14 mouse cellular contexts compared by ENCODE assay signal in genomic region chr4:3059511-3060054, GRCm38 (mm10).
DNase-seq lines count a peak whose midpoint lies in the region; ATAC-seq lines count a peak whose summit lies in the region.
"Had no signal": no experiment of that assay in that cellular context is flagged by ENCODE, and none has a peak within 500 bp of the region (broad histone marks: within the 10 kb centered on the region; RNA-seq: fewer than 3 reads in every experiment).

No protein-coding gene starts in this region.

- no peak; the same call in 1 of the 2 replicates for ATAC-seq in heart, embryonic 11.5 days (replicated peaks; ENCODE audit: insufficient number of reproducible peaks, low FRiP score, low TSS enrichment)
- ATAC-seq in lung, embryonic 16.5 days (ENCODE audit: low read depth) = peak; percentile 11; the same call in 1 of the 2 replicates
- ATAC-seq in kidney, embryonic 15.5 days (replicated peaks; ENCODE audit: low FRiP score) = no peak
- ATAC-seq: forebrain, embryonic 14.5 days; intestine, embryonic 16.5 days had no signal

- peak; percentile 0 for DNase-seq in heart, adult 18-20 months
- DNase-seq in lung, postnatal 14 days = no peak
- DNase-seq in urinary bladder, postnatal 25 days (ENCODE audit: low spot score) = peak; percentile 1
- no peak for DNase-seq in urinary bladder, postnatal 36 days (ENCODE audit: low spot score in 2 of 2)
- DNase-seq: kidney, postnatal 10 days; layer of hippocampus, adult 9-11 months; liver, embryonic 13.5 days had no signal

- no peak overlapping the region for H3K9ac ChIP-seq in heart, embryonic 11.5 days (ENCODE audit: low read depth, low read length)
- H3K9ac ChIP-seq in lung, embryonic 16.5 days (ENCODE audit: low read length) = no peak overlapping the region
- no peak overlapping the region for H3K9ac ChIP-seq in kidney, embryonic 15.5 days
- H3K9ac ChIP-seq: hindbrain, embryonic 12.5 days; liver, embryonic 13.5 days had no signal

- H3K27ac ChIP-seq in heart, embryonic 11.5 days (ENCODE audit: low read depth, low read length) = no peak overlapping the region
- no peak overlapping the region for H3K27ac ChIP-seq in lung, embryonic 16.5 days (ENCODE audit: low read length)
- H3K27ac ChIP-seq in kidney, embryonic 15.5 days = no peak overlapping the region
- H3K27ac ChIP-seq: hindbrain, embryonic 12.5 days; liver, embryonic 13.5 days had no signal

- no peaks in the 10 kb centered on the region for H3K4me1 ChIP-seq in heart, embryonic 11.5 days (ENCODE audit: control insufficient read depth, insufficient read depth, low read length)
- H3K4me1 ChIP-seq in lung, embryonic 16.5 days (replicated peaks; ENCODE audit: control insufficient read depth, insufficient read depth, low read length) = no peaks in the 10 kb centered on the region
- no peaks in the 10 kb centered on the region for H3K4me1 ChIP-seq in kidney, embryonic 15.5 days
- H3K4me1 ChIP-seq: hindbrain, embryonic 12.5 days; liver, embryonic 13.5 days had no signal

- H3K36me3 ChIP-seq in heart, embryonic 11.5 days (ENCODE audit: control insufficient read depth, insufficient read depth, low read length) = no peaks in the 10 kb centered on the region; the same call in none of the 2 replicates
- no peaks in the 10 kb centered on the region for H3K36me3 ChIP-seq in lung, embryonic 16.5 days (ENCODE audit: control insufficient read depth, insufficient read depth, low read length)
- no peaks in the 10 kb centered on the region for H3K36me3 ChIP-seq in kidney, embryonic 15.5 days
- H3K36me3 ChIP-seq: hindbrain, embryonic 12.5 days; liver, embryonic 13.5 days had no signal

- H3K4me2 ChIP-seq in heart, embryonic 11.5 days = no peak overlapping the region
- H3K4me2 ChIP-seq in lung, embryonic 16.5 days (ENCODE audit: low read depth, low read length) = no peak overlapping the region
- no peak overlapping the region for H3K4me2 ChIP-seq in kidney, embryonic 15.5 days
- H3K4me2 ChIP-seq: hindbrain, embryonic 12.5 days; liver, embryonic 13.5 days had no signal

- H3K4me3 ChIP-seq in heart, embryonic 11.5 days (ENCODE audit: low read depth, low read length) = no peak overlapping the region
- no peak overlapping the region for H3K4me3 ChIP-seq in lung, embryonic 16.5 days (ENCODE audit: low read length)
- no peak overlapping the region for H3K4me3 ChIP-seq in kidney, embryonic 15.5 days (replicated peaks)
- H3K4me3 ChIP-seq: hindbrain, embryonic 12.5 days; liver, embryonic 13.5 days; myocyte had no signal

- WGBS in heart, embryonic 11.5 days (ENCODE audit: insufficient replicate concordance) = 43% methylated on average over 2 of the region's 2 CpGs
- WGBS in lung, embryonic 16.5 days = 42% methylated on average over 2 of the region's 2 CpGs
- WGBS in kidney, embryonic 15.5 days = 62% methylated on average over 2 of the region's 2 CpGs

- no peaks in the 10 kb centered on the region for H3K27me3 ChIP-seq in heart, embryonic 11.5 days (ENCODE audit: control insufficient read depth, insufficient read depth, low read length)
- H3K27me3 ChIP-seq in lung, embryonic 16.5 days (ENCODE audit: control insufficient read depth, insufficient read depth, low read depth, low read length) = no peaks in the 10 kb centered on the region
- H3K27me3 ChIP-seq in kidney, embryonic 15.5 days = no peaks in the 10 kb centered on the region
- H3K27me3 ChIP-seq: hindbrain, embryonic 12.5 days; liver, embryonic 13.5 days had no signal

- peaks cover 66% of the 10 kb centered on the region for H3K9me3 ChIP-seq in heart, embryonic 11.5 days (replicated peaks; ENCODE audit: control insufficient read depth, low read length)
- H3K9me3 ChIP-seq in lung, embryonic 16.5 days (ENCODE audit: control insufficient read depth, low read length) = peaks cover 35% of the 10 kb centered on the region
- H3K9me3 ChIP-seq in kidney, embryonic 15.5 days (replicated peaks) = peaks cover 49% of the 10 kb centered on the region

Comparison
In these comparisons a context has a peak if more than half of its experiments do, and no peak if none do; other contexts are left out.
1. DNase-seq: peak in heart, adult 18-20 months (2 of 2) and urinary bladder, postnatal 25 days (single experiment); none in lung, postnatal 14 days (single experiment) and urinary bladder, postnatal 36 days (0 of 2).